Mouse (Mus musculus) neural tube, embryonic 11.5 days (tissue): ENCODE measurements around the gene Vrk1. TPM values are rescaled to one million over a fixed set of nuclear protein-coding genes. Genes with fewer than 3 reads are reported as not detected.
A peak's percentile ranks its signal among the peaks of the same experiment; 100 is the strongest.

Experiments
- ATAC-seq: fragments of 200-750 bp; cut with Nextera tagmentation; 2 replicates; pipeline ENCODE4 v1.8.0; 2017; ENCODE audit warnings: moderate number of reproducible peaks, mild to moderate bottlenecking, moderate TSS enrichment, moderate library complexity; ENCODE audit not compliant: insufficient read depth, low FRiP score, low TSS enrichment
- DNase-seq: peaks from one replicate; pipeline ENCODE4 v3.0.0-alpha.2; 2015; ENCODE audit warnings: low spot score
- H3K27ac ChIP-seq: fragments of 300-500 bp; sonication (generic); 2 replicates; pipeline ENCODE4 v1.5.1; 2014; ENCODE audit warnings: low read depth, mild to moderate bottlenecking, low read length
- H3K27me3 ChIP-seq: fragments of 300-500 bp; sonication (generic); 2 replicates; pipeline ENCODE4 v1.6.1; 2014; ENCODE audit warnings: mild to moderate bottlenecking, low read length, mixed read lengths; ENCODE audit not compliant: control insufficient read depth, insufficient read depth
- H3K36me3 ChIP-seq: fragments of 300-500 bp; sonication (generic); 2 replicates; pipeline ENCODE4 v1.6.1; 2014; ENCODE audit warnings: mild to moderate bottlenecking, low read length, moderate library complexity, mixed read lengths; ENCODE audit not compliant: control insufficient read depth, insufficient read depth
- H3K4me1 ChIP-seq: fragments of 300-500 bp; sonication (generic); 2 replicates; pipeline ENCODE4 v1.6.1; 2014; ENCODE audit warnings: low read length, mixed read lengths; ENCODE audit not compliant: control insufficient read depth, insufficient read depth
- H3K4me2 ChIP-seq: fragments of 300-500 bp; sonication (generic); 2 replicates; pipeline ENCODE4 v1.6.1; 2014; ENCODE audit warnings: low read depth, mild to moderate bottlenecking, moderate library complexity
- H3K4me3 ChIP-seq: fragments of 300-500 bp; sonication (generic); 2 replicates; pipeline ENCODE4 v1.5.1; 2014; ENCODE audit warnings: low read depth, low read length
- H3K9ac ChIP-seq: fragments of 300-500 bp; sonication (generic); 2 replicates; pipeline ENCODE4 v1.6.1; 2014; ENCODE audit warnings: mild to moderate bottlenecking, low read length
- H3K9me3 ChIP-seq: fragments of 300-500 bp; sonication (generic); 2 replicates; pipeline ENCODE4 v1.6.1; 2016; ENCODE audit warnings: low read length; ENCODE audit not compliant: control insufficient read depth
- WGBS: fragments of 180-500 bp; shearing (Covaris S2); extraction: QIAGEN DNeasy Blood & Tissue Kit; methylation state at CpG from one replicate; pipeline ENCODE4 v1.1.7; 2014; 5-methylcytosine and 5-hydroxymethylcytosine counted together
- polyA plus RNA-seq: library from polyadenylated mRNA; unstranded; fragments of >200 nt; fragmentation: Nextera tagmentation; extraction: Ambion mirVana; gene quantifications from 2 replicates; pipeline ENCODE4 v1.2.1, GENCODE M21; 2014

Vrk1 gene
- polyA plus RNA-seq, 1 experiment from 2014 or later, result 88.4 TPM

- Histone ChIP-seq H3K9ac (no peak overlapping the region), H3K4me3 (no peak overlapping the region), H3K4me1 (no peaks in the 10 kb centered on the region), H3K4me2 (no peak overlapping the region), H3K36me3 (no peaks in the 10 kb centered on the region), H3K27ac (no peak overlapping the region), H3K9me3 (no peaks in the 10 kb centered on the region), H3K27me3 (no peaks in the 10 kb centered on the region)
- DNase-seq (no peak), ATAC-seq (no peak)
- WGBS, result 87% methylated on average over 7 of the region's 7 CpGs
Measured at GRCm38 (mm10) chr12:106052271-106052670, 42.2 kb downstream of the Vrk1 start.

- WGBS, result 51% methylated on average over 6 of the region's 6 CpGs
- Histone ChIP-seq H3K27me3 (no peaks in the 10 kb centered on the region), H3K9ac (no peak overlapping the region), H3K4me3 (no peak overlapping the region), H3K36me3 (no peaks in the 10 kb centered on the region), H3K4me2 (no peak overlapping the region), H3K27ac (no peak overlapping the region), H3K4me1 (no peaks in the 10 kb centered on the region), H3K9me3 (no peaks in the 10 kb centered on the region)
- DNase-seq, result peak; percentile 77
- ATAC-seq, result no peak; the same call in 1 of the 2 replicates
Measured at GRCm38 (mm10) chr12:106055799-106056198, 45.8 kb downstream of the Vrk1 start.

- WGBS, result 68% methylated on average over 12 of the region's 12 CpGs
- H3K9me3 ChIP-seq, result no peaks in the 10 kb centered on the region
- no peak overlapping the region for H3K9ac ChIP-seq
- no peaks in the 10 kb centered on the region for H3K4me1 ChIP-seq
- ATAC-seq (no peak), DNase-seq (no peak)
- H3K4me2 ChIP-seq, result no peak overlapping the region
- no peak overlapping the region for H3K27ac ChIP-seq
- peaks cover 3% of the 10 kb centered on the region for H3K36me3 ChIP-seq
- no peaks in the 10 kb centered on the region for H3K27me3 ChIP-seq
- H3K4me3 ChIP-seq, result no peak overlapping the region
Measured at GRCm38 (mm10) chr12:106059873-106060573, 50.0 kb downstream of the Vrk1 start.

- H3K36me3 ChIP-seq, result peaks cover 2% of the 10 kb centered on the region; the same call in 1 of the 2 replicates
- DNase-seq (peak; percentile 33), ATAC-seq (peak; percentile 81)
- H3K4me3 ChIP-seq, result no peak overlapping the region
- H3K27ac ChIP-seq, result peak overlapping the region; percentile 27; the same call in 1 of the 2 replicates
- H3K9ac ChIP-seq, result no peak overlapping the region
- H3K27me3 ChIP-seq, result no peaks in the 10 kb centered on the region
- peaks cover 11% of the 10 kb centered on the region for H3K4me1 ChIP-seq
- H3K4me2 ChIP-seq, result no peak overlapping the region
- H3K9me3 ChIP-seq, result no peaks in the 10 kb centered on the region
- WGBS, result 65% methylated on average over 22 of the region's 22 CpGs
Measured at GRCm38 (mm10) chr12:106070434-106071155, 60.6 kb downstream of the Vrk1 start.

DNA sequence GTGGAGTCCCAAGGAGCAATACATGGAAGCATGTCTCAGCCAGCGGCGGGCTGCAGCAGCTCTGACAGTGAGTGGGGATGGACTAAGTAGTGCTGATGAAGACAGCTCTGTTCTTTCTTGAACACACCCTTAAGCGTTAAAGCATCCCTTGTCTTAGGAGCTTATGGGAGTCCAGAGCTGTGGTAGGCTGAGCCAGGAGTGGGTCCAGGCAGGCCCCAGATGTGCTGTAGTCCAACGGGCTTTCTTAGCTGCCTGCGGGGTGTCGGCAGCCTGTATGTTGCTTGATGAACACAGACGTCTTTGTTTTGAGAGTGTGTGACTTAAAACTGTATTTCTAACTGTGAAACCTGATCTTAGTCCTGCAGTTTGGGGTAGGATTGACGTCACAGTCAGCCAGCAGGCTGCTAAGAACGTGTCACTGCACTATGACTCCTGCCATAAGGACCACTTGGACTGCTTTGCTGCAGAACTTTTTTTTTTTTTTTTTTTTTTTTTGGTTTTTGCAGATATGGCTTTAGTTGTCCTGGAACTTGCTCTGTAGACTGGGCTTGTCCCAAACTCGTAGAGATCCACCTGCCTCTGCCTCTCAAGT, 61.6 kb downstream of the Vrk1 start:
- Histone ChIP-seq H3K4me3 (no peak overlapping the region), H3K27ac (no peak overlapping the region), H3K9ac (no peak overlapping the region), H3K36me3 (no peaks in the 10 kb centered on the region), H3K27me3 (no peaks in the 10 kb centered on the region), H3K9me3 (no peaks in the 10 kb centered on the region), H3K4me2 (no peak overlapping the region), H3K4me1 (peaks cover 11% of the 10 kb centered on the region)
- no peak for ATAC-seq
- 54% methylated on average over 10 of the region's 10 CpGs for WGBS
- peak; percentile 21 for DNase-seq

- ATAC-seq, result no peak
- H3K4me2 ChIP-seq, result no peak overlapping the region
- no peak for DNase-seq
- 85% methylated on average over 12 of the region's 12 CpGs for WGBS
- H3K9me3 ChIP-seq, result no peaks in the 10 kb centered on the region
- no peak overlapping the region for H3K4me3 ChIP-seq
- no peaks in the 10 kb centered on the region for H3K36me3 ChIP-seq
- no peak overlapping the region for H3K27ac ChIP-seq
- H3K27me3 ChIP-seq, result no peaks in the 10 kb centered on the region
- H3K9ac ChIP-seq, result no peak overlapping the region
- H3K4me1 ChIP-seq, result peaks cover 11% of the 10 kb centered on the region
Measured at GRCm38 (mm10) chr12:106074371-106075155, 64.5 kb downstream of the Vrk1 start.

- Histone ChIP-seq H3K36me3 (no peaks in the 10 kb centered on the region), H3K4me2 (no peak overlapping the region), H3K27me3 (no peaks in the 10 kb centered on the region), H3K9ac (no peak overlapping the region), H3K27ac (no peak overlapping the region), H3K9me3 (no peaks in the 10 kb centered on the region), H3K4me3 (no peak overlapping the region), H3K4me1 (peaks cover 11% of the 10 kb centered on the region)
- no peak for DNase-seq
- no peak for ATAC-seq
- WGBS, result 95% methylated on average over 15 of the region's 15 CpGs
Measured at GRCm38 (mm10) chr12:106076131-106076530, 66.1 kb downstream of the Vrk1 start.

GRCm38 (mm10) chr12:106080511-106080910, 70.5 kb downstream of the Vrk1 start:
- no peak overlapping the region for H3K4me3 ChIP-seq
- H3K4me1 ChIP-seq, result peaks cover 24% of the 10 kb centered on the region
- H3K9ac ChIP-seq, result no peak overlapping the region
- H3K27ac ChIP-seq, result no peak overlapping the region
- ATAC-seq (no peak), DNase-seq (no peak)
- no peaks in the 10 kb centered on the region for H3K27me3 ChIP-seq
- H3K4me2 ChIP-seq, result peak overlapping the region; percentile 34
- H3K36me3 ChIP-seq, result no peaks in the 10 kb centered on the region
- WGBS, result 15% methylated on average over 5 of the region's 5 CpGs
- H3K9me3 ChIP-seq, result no peaks in the 10 kb centered on the region
